Mouse (Mus musculus) 416B (cell line): ENCODE measurements around the gene Mllt11.

Experiments
- DNase-seq: peaks from one replicate; pipeline ENCODE4 v3.0.0; 2011; ENCODE audit warnings: low read depth

Mllt11 gene

DNA sequence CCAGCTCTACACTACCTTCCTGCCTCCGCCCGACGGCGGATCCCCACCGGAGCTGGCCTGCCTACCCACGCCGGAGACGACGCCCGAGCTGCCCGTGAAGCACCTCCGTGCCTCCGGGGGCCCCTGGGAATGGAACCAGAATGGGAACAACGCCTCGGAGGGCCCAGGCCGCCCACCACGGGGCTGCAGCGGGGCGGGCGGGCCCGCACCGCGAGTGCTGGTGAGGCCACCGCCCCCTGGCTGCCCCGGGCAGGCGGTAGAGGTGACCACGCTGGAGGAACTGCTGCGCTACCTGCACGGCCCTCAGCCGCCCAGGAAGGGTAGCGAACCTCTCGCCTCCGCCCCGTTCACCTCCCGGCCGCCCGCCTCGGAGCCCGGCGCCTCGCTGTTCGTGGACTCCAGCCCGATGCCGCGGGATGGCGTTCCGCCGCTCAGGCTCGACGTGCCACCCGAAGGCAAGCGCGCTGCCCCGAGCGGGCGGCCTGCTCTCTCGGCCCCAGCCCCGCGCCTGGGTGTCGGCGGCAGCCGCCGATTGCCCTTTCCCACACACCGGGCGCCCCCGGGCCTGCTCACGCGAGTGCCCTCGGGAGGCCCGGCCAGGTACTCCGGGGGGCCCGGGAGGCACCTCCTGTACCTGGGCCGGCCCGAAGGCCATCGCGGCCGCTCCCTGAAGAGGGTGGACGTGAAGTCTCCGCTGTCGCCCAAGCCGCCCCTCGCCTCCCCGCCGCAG lies 59.3 kb downstream of the Mllt11 start:
- DNase-seq = no peak

DNA sequence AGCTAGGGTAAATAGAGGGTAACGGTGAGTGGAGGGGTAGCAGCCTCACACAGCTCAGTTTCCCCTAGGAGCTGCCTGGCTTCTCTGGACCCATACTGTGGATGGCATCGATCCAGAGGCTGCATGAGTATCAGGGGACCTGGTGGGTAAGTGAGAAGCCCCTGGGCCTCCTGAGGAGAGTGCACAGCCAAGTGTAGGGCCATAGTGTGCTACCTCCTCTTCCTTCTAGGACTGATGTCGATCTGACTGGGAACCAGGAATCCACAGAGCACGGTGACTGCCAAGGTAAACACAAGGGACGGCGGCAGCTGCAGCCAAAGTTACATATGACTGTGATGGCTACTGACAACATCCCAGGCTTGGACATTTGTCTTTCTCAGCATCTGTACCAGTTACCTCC lies 60.9 kb downstream of the Mllt11 start:
- DNase-seq = no peak

DNA sequence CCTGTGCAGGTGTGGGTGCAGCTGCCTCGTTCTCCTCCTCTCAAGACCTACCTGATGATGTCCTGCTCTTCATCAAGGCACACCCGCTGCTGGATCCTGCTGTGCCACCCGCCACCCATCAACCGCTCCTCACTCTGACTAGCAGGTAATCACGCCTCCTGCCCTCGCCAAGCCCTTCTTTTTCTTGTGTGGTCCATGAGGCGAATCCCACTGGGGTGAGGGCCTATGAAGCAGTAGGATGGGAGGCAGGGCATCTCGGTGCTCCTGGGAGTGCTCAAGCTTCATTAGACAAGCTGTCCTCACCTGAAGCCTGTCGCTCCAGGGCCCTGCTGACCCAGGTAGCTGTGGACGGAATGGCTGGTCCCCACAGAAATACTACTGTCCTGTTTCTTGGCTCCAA lies 62.0 kb downstream of the Mllt11 start:
- DNase-seq = no peak
